Mouse (Mus musculus): ENCODE results near the gene Gm12216.
A peak's percentile ranks its signal among the peaks of the same experiment; 100 is the strongest.
"Not testable (repeated sequence)": the region's sequence is repeated elsewhere in the genome, so short reads cannot be mapped to it uniquely, and the experiment has no call there.

Gm12216 gene

DNA sequence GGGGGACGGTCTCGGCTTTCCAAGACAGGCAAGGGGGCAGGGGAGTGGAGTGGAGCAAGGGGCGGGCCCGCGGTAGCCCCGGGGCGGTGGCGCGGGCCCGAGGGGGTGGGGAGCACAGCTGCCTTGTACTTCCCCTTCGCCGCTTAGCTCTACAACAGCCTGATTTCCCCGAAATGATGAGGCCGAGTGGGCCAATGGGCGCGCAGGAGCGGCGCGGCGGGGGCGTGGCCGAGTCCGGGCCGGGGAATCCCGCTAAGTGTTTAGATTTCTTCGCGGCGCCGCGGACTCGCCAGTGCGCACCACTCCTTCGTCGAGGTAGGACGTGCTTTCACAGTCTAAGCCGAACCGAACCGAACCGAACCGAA lies 89.3 kb downstream of the Gm12216 start, which contains the start of gene Irf1:
Gene Irf1, plus strand, starts transcription at position 255 of the 365 bp plus-strand sequence.
- DNase-seq = peak; percentile 84

DNA sequence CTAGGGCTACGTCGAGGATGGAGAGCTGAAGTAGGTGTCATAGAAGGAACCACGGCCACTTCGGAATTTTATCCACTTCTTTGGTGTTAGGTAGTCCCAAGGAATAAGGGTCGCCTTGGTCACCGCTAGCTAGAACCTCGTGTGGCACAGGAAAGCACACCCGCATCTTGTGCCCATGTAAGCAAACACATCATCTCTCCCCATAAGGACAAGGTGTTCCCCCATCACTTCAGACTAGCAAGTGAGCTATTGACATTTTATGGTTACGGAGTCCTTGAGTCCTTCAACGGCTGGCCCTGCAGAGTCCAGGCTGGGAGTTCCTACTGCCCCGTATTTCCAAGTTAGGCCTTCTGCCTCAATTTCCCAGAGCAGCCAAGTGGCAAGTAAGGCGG lies 89.9 kb downstream of the Gm12216 start:
- DNase-seq = no peak

DNA sequence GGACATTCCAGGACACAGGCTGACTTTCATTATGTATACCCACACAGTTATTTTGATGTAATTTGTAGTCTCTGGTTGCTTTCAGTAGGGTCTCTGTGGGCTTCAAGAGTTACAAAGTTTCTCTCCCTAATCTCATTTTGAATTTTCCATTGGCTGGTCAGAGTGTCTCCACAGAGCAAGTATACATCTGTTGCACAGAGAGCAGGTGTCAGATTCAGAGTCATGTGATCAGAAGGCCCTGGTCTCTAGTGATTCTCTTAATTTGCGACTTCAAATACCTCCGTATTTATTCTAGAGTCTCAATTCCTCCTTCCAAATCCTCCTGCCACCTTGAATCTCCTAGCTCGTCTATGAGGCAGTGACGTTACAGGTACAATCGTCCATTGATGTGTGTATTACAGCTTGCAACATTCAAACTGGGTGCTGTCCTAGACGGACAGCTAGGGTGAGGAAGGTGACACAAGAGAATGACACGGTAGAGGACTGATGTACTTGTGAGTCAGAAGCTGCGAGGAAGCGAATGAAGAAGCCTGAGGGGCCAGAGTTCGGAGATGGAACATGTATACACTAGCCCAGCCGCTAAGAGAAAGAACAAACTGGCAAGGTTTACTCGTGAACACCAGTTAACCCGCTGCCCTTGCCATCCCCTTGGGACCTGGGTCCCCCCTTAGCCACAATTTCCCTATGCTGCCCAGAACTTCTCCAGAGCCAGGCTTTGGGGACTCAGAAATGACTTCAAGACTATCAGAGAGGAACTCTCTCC lies 90.5 kb downstream of the Gm12216 start:
- no peak for DNase-seq

DNA sequence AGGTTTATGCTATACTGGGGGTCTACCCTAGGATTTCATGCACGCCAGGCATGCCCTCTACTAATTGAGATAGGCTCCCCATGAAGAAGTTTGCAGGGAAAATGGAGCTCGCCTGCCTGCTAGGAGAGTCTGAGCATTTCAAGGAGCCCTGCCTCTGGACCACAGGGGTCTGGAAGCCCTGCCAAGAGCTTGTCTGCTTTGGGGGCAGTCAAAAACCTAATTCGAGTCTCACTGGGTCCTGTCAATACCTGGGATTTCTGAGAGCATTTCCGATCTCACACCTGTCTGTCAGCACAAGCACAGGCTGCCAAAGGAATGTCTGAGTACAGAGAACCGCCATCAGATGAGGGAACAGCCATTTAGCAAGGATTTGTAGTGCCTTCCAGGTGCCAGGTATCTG lies 94.5 kb downstream of the Gm12216 start:
- no peak for DNase-seq

DNA sequence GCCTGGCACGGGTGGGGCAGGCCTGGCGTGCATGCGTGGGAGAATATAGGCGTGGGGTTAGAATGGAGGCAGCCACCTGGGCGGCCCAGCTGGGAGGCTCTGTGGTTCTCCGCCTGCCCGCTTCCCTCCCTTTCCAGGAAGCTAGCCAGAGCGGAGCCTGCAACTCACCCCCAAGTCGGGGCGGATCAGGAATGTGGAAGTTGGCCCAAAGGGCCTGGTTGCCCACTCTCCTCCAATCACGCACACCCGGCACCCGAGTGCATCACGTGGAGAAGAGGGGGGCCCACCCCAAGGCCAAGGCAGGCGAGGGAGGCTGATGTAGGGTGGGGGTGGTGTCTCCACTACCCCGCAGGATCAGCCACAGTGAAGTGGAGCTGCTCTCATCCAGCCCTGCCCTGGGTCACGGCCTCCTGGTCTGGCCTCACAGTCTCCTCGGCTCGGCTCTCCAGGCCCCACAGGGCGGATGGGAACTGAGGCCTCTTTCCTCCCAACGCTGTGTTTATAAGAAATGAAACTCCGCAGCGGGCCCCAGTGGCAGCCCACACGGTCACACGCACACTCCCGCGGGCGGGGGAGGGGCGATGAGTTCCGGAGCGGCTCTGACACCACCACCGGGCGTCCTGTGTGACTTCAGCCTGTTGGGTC lies 95.4 kb downstream of the Gm12216 start:
- peak; percentile 66 for DNase-seq

DNA sequence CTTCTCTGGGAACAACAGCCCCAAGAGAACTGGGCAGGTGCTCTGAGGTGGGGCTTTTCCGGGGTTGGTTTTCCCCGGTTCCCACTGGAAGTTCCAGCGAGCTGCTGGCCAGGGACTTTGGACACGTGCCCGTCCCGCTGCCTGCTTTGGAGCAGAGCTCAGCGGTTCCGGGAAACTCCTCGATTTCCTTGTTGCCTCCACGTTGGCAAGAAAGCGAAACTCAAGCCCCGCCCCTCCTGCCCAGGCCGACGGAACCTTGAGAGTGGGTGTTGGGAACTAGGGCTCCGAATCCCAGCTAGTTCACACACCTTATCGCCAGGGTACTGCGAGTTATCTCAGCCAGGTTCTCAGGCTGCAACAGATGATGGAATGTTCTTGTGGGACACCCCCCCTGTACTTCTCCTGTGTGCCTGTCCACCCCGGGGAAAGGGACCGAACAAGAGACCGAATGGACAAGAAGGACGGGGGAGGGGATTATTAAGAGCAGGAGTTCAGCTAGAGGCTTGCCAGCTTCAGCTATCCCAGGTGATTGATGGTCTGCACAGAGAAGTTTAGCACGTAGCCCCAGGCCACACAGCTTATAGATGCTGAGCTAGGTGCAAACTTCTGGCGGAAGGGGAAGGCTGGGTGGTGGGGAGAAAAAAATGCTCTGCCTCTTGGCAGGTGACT lies 96.1 kb downstream of the Gm12216 start:
- DNase-seq = no peak

DNA sequence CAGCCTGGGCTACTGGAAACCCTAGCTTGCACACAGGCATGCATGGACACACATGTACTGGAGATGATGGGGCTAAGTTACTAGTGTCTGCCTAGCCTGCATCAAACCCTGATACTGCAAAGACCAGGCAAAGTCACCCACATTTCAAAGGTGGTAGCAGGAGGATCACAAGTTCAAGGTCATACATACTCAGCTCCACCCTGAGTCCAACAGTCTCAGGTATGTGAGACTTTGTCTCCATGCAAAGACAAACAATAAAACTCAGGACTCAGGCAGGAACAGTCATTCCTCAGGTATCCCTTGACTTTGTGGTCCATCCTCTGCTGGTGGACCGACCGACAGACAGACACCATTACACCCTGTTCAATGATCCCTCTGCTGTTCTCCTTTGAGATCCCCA lies 96.6 kb downstream of the Gm12216 start:
- DNase-seq = no peak

DNA sequence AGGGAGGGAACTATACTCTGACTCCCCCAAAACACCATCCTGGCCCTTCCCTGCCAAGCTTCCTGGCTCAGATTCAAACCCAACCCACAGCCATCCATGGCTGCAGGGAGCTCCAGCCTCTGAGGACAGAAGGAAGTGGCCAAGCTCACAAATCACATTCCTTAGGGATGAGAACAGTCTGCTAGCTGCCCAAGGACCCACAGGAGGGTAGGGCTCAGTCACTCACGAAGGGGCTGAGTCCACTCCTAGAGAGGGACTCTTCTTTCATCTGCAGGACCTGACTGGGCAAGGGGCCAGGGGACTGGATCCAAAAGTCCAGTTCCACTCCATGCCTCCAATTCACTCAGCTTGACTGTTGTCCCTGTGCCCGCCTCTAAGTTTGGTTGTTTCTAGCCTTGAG lies 97.2 kb downstream of the Gm12216 start:
- DNase-seq = no peak

DNA sequence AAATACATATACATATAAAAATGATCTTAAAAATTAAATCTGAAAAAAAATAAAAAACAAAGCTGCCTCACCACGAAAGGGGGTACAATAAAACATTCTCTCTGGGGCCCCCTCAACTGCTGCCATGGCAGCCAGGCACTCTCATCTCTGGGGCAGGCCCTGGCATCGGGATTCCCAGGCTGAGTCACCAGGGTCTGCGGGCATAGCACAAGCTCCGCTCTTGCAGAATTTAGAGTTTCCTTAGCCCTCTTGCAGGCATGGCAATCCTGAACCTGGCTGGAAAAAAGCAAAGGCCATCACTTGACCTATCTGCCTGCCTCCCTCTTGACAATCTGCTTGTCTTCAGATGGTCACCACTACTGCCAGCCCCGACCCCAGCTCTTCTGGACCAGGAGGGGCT lies 97.8 kb downstream of the Gm12216 start:
- DNase-seq = no peak

DNA sequence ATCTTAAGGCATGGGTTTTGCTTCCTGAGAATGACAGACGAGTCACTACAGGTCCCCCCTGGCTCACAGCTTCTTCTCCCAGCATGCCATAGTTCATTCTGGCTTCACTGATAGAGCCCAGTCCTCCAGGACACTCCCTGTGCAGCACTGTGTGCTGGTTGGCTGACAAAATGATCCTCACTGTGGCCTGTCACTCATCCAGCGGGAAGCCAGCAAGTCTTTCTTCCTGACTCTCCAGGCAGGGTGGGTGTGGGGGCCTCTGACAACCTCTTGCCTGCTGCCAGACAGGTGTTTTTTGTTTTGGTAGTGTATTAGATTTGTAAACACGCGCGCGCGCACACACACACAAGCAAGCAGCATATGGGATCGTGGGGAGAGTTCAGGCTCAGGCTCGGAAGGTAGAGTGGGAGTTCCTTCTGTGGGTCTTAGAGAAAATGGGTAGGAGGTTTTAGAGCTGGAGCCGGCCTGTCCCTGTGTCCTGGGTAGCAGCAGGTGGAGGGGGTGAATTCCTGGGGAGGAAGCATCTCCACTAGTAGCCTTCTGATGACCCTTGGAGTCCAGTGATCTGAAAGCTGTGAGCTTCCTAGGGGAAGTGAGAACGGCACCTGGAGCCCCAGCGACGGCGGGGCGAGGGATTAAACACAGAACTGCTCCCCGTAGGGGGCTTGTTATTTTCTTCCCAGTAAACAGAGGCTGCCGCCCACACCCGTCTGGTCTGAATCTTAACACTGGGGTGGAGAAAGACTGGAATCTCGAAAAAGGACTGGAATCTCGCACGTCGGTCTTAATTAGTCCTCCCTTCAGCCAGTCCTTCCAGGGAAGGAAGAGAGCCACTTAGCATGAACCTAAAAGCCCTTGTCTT lies 99.3 kb downstream of the Gm12216 start:
- no peak for DNase-seq

DNA sequence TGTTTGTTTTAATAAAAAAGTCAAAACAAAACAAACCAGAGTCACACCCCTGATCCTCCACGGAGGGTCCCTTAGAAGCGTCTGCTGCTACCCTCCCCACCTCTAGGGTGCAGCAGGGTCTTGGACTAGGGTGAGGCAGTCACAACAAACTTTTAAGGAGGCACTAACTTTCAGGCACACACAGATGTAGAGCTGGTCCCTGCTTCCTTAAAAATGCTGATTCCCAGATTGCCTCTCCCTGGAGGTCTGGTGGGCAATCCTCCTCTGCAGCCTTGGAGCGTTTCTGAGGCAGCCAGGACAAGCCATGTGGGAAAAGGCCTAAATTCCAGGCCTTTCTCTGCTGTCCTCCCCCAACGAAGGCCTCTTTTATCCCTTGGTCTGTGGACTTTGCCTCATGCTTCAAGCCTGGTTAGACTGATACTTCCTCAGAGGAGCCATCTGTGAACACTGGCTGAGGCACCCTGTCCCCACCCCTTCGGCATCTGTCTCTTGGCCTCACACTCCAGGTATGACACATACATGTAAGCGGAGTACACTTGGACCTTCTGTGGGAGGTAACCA lies 100.2 kb downstream of the Gm12216 start:
- DNase-seq = no peak

DNA sequence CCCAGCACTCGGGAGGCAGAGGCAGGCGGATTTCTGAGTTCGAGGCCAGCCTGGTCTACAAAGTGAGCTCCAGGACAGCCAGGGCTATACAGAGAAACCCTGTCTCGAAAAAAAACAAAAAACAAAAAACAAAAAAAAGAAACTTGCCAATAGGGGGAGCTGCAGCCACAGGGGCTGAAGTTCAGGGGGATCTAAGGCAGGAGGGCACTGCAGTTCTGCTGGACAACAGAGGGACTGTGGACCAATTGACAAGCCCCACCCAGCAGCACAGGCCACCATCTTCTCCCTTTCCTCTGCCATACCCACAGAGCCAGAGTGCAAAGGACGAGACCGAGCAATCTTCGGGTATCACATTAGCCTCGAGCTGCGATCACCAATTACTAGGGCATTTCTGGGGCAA lies 101.0 kb downstream of the Gm12216 start:
- DNase-seq = not testable (repeated sequence)

DNA sequence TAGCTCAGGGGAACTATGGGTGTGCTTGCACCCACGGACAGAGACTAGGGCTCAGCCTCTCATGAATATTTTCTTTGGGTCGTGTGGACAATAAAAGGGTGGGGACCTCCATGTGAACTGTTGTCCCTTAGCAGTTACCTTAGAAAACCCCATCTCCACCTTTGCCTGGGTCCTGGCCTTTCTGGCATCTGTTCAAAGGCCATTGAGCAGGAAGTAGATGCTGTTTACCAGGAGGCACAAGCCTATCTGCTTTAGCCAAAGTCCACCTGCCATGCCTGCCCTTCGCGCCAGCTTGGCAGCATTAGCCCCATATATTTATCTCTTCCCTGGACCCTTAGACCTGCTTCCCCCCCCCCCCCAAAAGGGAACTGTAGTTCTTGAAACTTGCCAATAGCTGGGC lies 101.4 kb downstream of the Gm12216 start:
- DNase-seq = no peak

DNA sequence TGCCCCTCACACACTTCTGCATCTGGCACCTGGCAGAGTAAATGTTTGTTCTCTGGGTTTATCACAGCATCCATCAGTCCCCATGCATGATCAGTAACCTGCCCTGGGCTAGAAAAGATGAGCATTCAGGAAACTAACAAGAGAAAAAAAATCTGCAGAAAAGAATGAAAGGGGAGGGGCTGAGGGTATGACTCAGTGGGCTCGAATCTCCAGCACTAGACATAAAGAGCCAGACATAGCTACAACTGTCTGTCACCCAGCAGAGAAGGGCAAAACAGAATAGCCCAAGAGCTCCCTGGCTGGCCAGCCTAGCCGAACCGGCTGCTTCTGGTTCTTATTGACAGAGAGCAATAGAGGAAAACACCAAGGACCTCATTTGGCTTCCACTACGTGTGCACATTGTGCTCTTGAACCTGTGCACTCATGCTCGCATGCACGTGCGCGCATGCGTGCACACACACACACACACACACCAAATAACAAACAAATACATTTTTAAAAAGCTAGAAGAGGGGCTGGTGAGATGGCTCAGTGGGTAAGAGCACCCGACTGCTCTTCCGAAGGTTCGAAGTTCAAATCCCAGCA lies 104.0 kb downstream of the Gm12216 start:
- no peak for DNase-seq

DNA sequence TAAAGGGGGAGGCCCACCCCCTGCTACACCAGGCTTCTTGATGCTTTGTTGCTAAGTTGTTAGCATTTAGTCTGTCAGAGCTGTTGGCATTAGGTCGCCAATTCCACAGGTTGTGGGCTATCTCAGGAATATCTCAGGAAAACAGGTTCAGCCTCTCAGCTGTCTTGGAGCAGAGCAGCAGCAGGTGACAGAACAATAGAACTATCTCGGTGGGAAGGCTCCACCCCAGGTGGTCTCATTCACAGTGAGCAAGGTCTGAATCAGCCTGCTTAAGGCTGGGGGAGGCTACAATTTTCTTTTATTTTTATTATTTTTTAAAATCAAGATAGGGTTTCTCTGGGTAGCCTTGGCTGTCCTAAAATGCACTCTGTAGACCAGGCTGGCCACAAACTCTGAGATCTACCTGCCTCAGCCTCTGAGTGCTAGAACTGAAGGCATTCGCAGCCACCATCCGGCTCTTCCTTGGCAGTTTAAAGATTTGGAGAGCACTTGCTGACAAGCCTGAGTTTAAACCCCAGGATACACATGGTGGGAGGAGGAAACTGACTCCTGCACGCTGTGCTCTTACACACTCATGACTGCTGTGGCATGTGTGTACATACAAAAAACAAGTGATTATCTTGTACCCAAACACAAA lies 109.2 kb downstream of the Gm12216 start:
- DNase-seq = no peak

DNA sequence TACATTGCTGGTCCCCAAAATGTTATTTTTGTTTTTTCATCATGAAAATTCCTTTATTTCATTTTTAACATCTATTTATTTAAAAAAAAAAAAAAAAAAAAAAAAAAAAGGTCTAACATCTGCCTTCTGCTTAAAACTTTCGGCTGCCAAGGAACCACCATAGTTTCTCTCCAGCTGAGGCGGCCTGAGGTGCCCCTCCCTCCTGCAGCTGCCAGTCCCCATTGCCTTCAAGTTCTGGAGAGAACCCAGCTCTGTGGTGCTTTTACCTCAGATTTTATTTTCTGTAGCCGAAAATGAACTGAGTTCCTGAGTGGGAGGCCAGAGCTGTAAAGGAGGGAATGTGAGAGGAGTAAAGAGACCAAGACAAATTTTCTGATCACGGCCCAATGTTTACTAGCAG lies 109.8 kb downstream of the Gm12216 start:
- DNase-seq = no peak

DNA sequence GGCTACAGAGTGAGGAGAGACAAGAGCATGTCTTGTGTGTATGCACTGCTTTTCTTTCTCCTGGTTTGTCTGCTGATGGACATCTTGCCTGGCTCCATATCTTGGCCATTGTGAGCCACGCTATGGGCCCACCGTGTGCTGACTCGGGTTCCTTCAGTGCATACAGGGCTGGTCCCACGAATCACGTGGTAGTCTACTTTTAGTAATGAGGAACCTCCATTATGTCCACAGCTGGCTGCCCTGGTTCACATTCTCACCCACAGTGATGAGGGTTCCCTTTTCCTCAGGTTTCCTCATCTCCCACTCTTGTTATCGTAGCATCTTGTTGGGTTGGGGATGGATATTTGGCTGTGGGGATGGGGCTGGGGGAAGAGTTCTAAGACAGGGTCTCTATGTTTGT lies 110.4 kb downstream of the Gm12216 start:
- DNase-seq = no peak

DNA sequence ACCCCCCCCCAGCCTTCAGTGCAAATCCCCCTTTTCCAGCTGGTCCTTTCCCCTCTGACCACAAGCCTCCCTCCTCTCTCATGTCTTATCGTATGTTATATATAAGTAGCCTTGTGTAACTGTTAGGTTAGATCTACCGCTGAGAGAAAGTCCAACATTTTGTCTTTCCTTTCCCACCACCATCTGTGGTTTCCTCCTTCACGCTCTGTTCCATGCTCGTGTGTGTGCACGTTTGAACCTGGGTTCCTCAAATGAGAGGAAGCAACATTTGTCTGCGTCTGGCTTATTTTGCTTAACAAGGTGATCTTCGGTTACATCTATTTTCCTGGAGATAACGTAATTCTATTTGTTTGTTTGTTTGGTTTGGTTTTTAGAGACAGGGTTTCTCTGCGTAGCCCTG lies 111.1 kb downstream of the Gm12216 start:
- DNase-seq = no peak

DNA sequence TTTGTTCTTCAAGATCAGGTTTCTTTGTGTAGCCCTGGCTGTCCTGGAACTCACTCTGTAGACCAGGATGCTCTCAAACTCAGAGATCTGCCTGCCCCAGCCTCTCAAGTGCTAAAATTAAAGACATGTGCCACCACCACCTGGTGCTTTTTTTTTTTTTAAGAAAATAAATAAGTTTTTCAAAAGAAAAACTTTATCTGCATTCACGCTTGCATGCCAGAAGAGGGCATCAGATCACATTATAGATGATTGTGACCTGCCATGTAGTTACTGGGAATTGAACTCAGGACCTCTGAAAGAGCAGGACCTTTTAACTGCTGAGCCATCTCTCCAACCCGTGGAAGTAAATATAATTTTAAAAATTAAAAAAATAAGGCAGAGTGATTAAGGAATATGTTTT lies 113.8 kb downstream of the Gm12216 start:
- DNase-seq = no peak

DNA sequence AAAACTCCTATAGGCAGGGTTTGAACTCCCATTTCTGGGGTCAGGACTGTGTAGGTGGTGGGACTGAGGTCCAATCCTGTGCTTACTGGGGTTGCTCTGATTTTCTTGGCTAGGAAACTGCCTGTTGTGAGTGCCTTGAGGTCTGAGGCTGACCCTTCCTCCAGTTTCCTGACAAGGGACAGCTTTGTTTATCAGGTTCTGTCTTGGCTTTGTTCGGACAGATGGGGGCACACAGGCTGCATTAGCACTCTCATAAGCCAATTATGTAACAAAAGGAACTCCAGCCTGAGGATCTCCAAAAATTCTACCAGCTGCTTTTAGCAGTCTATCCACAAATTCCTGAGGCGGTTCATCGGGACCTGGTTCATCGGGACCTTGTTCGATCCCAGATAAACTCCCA lies 116.7 kb downstream of the Gm12216 start:
- no peak for DNase-seq

DNA sequence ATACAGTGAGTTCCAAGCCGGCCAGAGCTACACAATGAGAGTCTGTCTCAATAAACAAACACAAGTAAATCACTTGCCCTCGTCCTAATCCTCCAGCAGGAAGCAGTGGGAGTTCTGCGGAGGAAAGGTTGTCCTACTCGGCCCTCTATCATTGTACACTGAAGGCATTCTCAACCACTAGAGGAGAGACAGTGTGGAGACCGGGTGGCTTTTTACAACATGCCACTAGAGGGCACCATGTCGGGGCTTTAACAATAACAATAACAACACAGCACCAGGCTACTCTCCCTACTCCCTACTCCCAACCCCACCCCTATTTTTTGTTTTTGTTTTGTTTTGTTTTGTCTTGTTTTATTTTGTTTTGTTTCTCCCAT lies 121.5 kb downstream of the Gm12216 start:
- peak; percentile 44 for DNase-seq

All from right cerebral cortex, postnatal 25 days (tissue).